Mouse (Mus musculus) adrenal gland, adult (tissue): ENCODE measurements around the gene Tnrc6c.

ENCODE experiments used
- DNase-seq, 2 experiments: peaks; one replicate each; pipeline ENCODE4 v3.0.0; 2022 to 2023; ENCODE audit warnings: low spot score in 1 of 2; ENCODE audit not compliant: inconsistent age in 2 of 2

Tnrc6c gene

GRCm38 (mm10) chr11:117653491-117654351 is at the start of gene Tnrc6c:
Gene Tnrc6c (plus strand): TSS chr11:117654289.
- no peak for DNase-seq

GRCm38 (mm10) chr11:117606137-117606536 is 48.0 kb upstream of the Tnrc6c start:
- DNase-seq = no peak

GRCm38 (mm10) chr11:117606605-117607203 is 47.4 kb upstream of the Tnrc6c start:
- peak in 1 of 2 experiments; percentile 60 for DNase-seq

- DNase-seq = no peak
Measured at GRCm38 (mm10) chr11:117608141-117608789, 45.8 kb upstream of the Tnrc6c start.

GRCm38 (mm10) chr11:117608976-117609375 is 45.1 kb upstream of the Tnrc6c start:
- no peak for DNase-seq

- no peak for DNase-seq
Measured at GRCm38 (mm10) chr11:117610589-117610988, 43.5 kb upstream of the Tnrc6c start.

- DNase-seq = peak; percentile 73 to 82
Measured at GRCm38 (mm10) chr11:117611068-117611467, 43.0 kb upstream of the Tnrc6c start.

- no peak for DNase-seq
Measured at GRCm38 (mm10) chr11:117611860-117612259, 42.2 kb upstream of the Tnrc6c start.

- no peak for DNase-seq
Measured at GRCm38 (mm10) chr11:117612885-117613284, 41.2 kb upstream of the Tnrc6c start.

GRCm38 (mm10) chr11:117617368-117617908 is 36.7 kb upstream of the Tnrc6c start:
- no peak for DNase-seq

- peak; percentile 40 to 67 for DNase-seq
Measured at GRCm38 (mm10) chr11:117618214-117618613, 35.9 kb upstream of the Tnrc6c start.

GRCm38 (mm10) chr11:117618774-117619173 is 35.3 kb upstream of the Tnrc6c start:
- DNase-seq = peak; percentile 45 to 73

- peak in 1 of 2 experiments; percentile 43 for DNase-seq
Measured at GRCm38 (mm10) chr11:117619581-117619980, 34.5 kb upstream of the Tnrc6c start.

- DNase-seq = no peak
Measured at GRCm38 (mm10) chr11:117625196-117625595, 28.9 kb upstream of the Tnrc6c start.

- peak; percentile 41 to 51 for DNase-seq
Measured at GRCm38 (mm10) chr11:117626557-117626956, 27.5 kb upstream of the Tnrc6c start.

GRCm38 (mm10) chr11:117627060-117627562 is 27.0 kb upstream of the Tnrc6c start:
- DNase-seq = peak in 1 of 2 experiments; percentile 39

GRCm38 (mm10) chr11:117627746-117628311 is 26.3 kb upstream of the Tnrc6c start:
- DNase-seq = no peak

- DNase-seq = peak; percentile 38 to 59
Measured at GRCm38 (mm10) chr11:117628312-117628779, 25.7 kb upstream of the Tnrc6c start.

GRCm38 (mm10) chr11:117629865-117630264 is 24.2 kb upstream of the Tnrc6c start:
- DNase-seq = no peak

GRCm38 (mm10) chr11:117630868-117631565 is 23.1 kb upstream of the Tnrc6c start:
- no peak for DNase-seq
